Mouse (Mus musculus) gastrocnemius, postnatal 25 days (tissue): ENCODE results near the gene Slc9a9. TPM values are rescaled to one million over a fixed set of nuclear protein-coding genes. Genes with fewer than 3 reads are reported as not detected.
A peak's percentile ranks its signal among the peaks of the same experiment; 100 is the strongest.

Experiments used
- DNase-seq: peaks from one replicate; pipeline ENCODE4 v3.0.0; 2022
- total RNA-seq, 2 experiments: library from RNA; stranded (reverse); gene quantifications; 1 replicate in 1 of 2; 2 replicates in 1 of 2; pipeline ENCODE4 v1.2.3; 2021

Gene Slc9a9
- total RNA-seq, 2 experiments from 2014 or later: 2.5 to 2.9 TPM

- no peak for DNase-seq
Measured at GRCm38 (mm10) chr9:94840398-94840797, 170.7 kb downstream of the Slc9a9 start.

GRCm38 (mm10) chr9:94840972-94841371 is 171.3 kb downstream of the Slc9a9 start:
- DNase-seq: no peak

GRCm38 (mm10) chr9:94844176-94844575 is 174.5 kb downstream of the Slc9a9 start:
- DNase-seq: no peak

- DNase-seq: no peak
Measured at GRCm38 (mm10) chr9:94847624-94848023, 177.9 kb downstream of the Slc9a9 start.

GRCm38 (mm10) chr9:94851550-94851949 is 181.8 kb downstream of the Slc9a9 start:
- no peak for DNase-seq

GRCm38 (mm10) chr9:94856093-94856492 is 186.4 kb downstream of the Slc9a9 start:
- no peak for DNase-seq

GRCm38 (mm10) chr9:94868557-94868956 is 198.8 kb downstream of the Slc9a9 start:
- DNase-seq: no peak

GRCm38 (mm10) chr9:94869023-94869799 is 199.5 kb downstream of the Slc9a9 start:
- no peak for DNase-seq

- DNase-seq: no peak
Measured at GRCm38 (mm10) chr9:94882517-94882916, 212.8 kb downstream of the Slc9a9 start.

GRCm38 (mm10) chr9:94883435-94883834 is 213.7 kb downstream of the Slc9a9 start:
- DNase-seq: no peak

GRCm38 (mm10) chr9:94885151-94885550 is 215.4 kb downstream of the Slc9a9 start:
- DNase-seq: peak; percentile 8

- DNase-seq: no peak
Measured at GRCm38 (mm10) chr9:94889647-94890046, 219.9 kb downstream of the Slc9a9 start.

- DNase-seq: no peak
Measured at GRCm38 (mm10) chr9:94895882-94896281, 226.2 kb downstream of the Slc9a9 start.

GRCm38 (mm10) chr9:94904180-94904579 is 234.5 kb downstream of the Slc9a9 start:
- DNase-seq: no peak

- peak; percentile 32 for DNase-seq
Measured at GRCm38 (mm10) chr9:94907020-94907610, 237.4 kb downstream of the Slc9a9 start.

- DNase-seq: peak; percentile 8
Measured at GRCm38 (mm10) chr9:94912071-94912470, 242.4 kb downstream of the Slc9a9 start.

- no peak for DNase-seq
Measured at GRCm38 (mm10) chr9:94922062-94922461, 252.4 kb downstream of the Slc9a9 start.

GRCm38 (mm10) chr9:94925845-94926244 is 256.1 kb downstream of the Slc9a9 start:
- DNase-seq: no peak

- DNase-seq: no peak
Measured at GRCm38 (mm10) chr9:94927101-94927500, 257.4 kb downstream of the Slc9a9 start.

GRCm38 (mm10) chr9:94945569-94946135 is 275.9 kb downstream of the Slc9a9 start:
- DNase-seq: no peak

- DNase-seq: no peak
Measured at GRCm38 (mm10) chr9:94947246-94947645, 277.5 kb downstream of the Slc9a9 start.

GRCm38 (mm10) chr9:94950676-94951075 is 281.0 kb downstream of the Slc9a9 start:
- DNase-seq: no peak

- DNase-seq: no peak
Measured at GRCm38 (mm10) chr9:94955645-94956044, 285.9 kb downstream of the Slc9a9 start.
